Mouse (Mus musculus) left cerebral cortex, adult 2 months (tissue): ENCODE measurements around the gene Atp5h. TPM values are rescaled to one million over a fixed set of nuclear protein-coding genes. Genes with fewer than 3 reads are reported as not detected.

Experiments used
- DNase-seq, 2 experiments: peaks; one replicate each; pipeline ENCODE4 v3.0.0; 2021 to 2022; ENCODE audit warnings: low spot score in 2 of 2, mixed read lengths in 1 of 2; ENCODE audit errors: extremely low spot score in 1 of 2
- H3K27ac ChIP-seq: fragments of 200-600 bp; 2 replicates; pipeline ENCODE4 v1.8.1; 2022
- H3K4me3 ChIP-seq: fragments of 200-600 bp; 2 replicates; pipeline ENCODE4 v1.8.1; 2022
- CTCF ChIP-seq: fragments of 200-600 bp; IDR thresholded peaks from 2 replicates; pipeline ENCODE4 v1.8.1; 2022; ENCODE audit warnings: antibody characterized with exemption, mild to moderate bottlenecking, moderate library complexity
- intact Hi-C: fragments of 180-260 bp; cut with DNase I; formaldehyde crosslinking; loops from one replicate; pipeline ENCODE4 v1.15.1; 2025
- total RNA-seq, 2 experiments: library from RNA; stranded (reverse); gene quantifications; 2 replicates each; pipeline ENCODE4 v1.2.3; 2021

Atp5h gene
- total RNA-seq, 2 experiments from 2014 or later = 436 to 465 TPM

DNA sequence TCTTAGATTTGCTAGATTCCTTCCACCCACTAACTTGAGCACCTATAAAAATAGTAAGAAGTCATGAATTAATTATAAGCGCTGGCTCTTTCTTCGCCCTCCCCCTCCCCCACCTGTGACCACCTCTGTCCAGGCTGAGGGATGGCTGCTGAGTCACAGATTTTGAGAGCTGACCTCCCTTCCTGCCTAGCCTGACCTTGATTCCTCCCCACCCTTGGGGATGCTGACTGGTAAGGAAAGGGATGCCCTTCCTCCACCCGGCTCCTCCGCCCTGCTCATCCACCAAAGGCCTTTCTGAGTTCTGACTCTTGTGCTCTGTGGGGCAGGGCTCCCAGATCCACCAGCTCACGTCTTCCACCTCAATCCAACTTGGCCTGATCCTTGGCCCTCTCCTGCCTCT lies 35.2 kb downstream of the Atp5h start:
- no peak for TF ChIP-seq CTCF
- Histone ChIP-seq H3K4me3 (no peak overlapping the region), H3K27ac (no peak overlapping the region)
- intact Hi-C loops = no loop called here
- DNase-seq = no peak

DNA sequence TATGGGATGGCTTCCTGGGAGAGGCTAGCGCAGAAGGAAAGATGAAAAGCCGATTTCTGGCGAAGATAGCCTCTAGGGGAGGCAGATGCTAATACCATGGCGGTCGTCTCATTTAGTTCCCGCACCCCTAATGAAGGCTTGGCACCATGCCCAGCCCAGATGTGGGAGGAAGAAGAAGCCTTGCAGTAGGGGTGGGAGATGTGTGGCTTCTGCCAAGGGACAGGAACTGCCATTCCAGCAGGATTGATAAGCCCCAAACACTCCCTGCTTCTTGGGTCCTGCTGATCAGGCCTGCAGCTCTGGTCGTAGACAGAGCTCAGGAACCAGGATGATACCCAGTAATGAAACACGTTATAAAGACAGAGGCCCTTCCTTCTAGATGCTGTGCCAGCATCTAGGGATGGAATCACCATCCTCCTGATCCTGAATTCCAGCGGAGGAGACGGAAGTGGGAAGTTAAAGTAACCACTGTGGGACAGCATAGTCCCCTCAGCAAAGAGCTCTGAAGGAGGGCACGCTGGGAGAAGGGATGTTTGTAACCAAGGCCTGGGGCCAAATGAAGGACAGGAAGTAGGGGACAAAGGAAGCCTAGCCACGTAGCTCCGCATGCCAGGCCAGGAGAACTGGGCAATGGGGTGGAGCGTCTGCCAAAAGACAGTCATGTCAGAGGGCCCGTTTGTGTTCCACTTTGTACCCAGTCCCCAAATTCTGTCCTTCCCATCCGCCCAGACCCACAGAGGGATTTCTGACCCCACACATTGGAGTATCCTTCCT lies 35.9 kb downstream of the Atp5h start:
- no peak for TF ChIP-seq CTCF
- H3K27ac ChIP-seq = peak overlapping the region; percentile 98
- DNase-seq = peak; percentile 55 to 68
- intact Hi-C loops = loop anchor here (2.0 kb wide), 1 partner anchor 19 kb away; the partner anchor contains the start of gene Mrpl58
- H3K4me3 ChIP-seq = peak overlapping the region; percentile 93

DNA sequence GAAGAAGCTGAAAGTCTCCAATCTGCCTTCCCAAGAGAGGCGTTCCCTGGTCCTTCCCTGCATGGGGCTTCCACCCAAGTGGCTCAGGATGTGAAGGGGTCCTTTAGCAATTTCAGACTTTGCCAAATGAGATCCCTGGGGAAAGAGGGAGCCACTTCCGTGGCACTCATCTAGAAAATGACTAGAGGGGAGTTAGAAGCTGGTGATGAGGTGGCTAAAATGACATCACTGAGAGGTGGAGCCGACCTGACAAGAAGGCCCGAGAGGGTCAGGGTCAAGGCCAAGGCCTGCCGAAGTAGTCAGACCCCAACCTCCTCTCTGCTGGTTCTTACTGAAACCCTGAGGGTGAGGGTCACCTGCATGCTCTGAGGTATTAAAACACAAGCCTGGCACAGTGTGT lies 36.9 kb downstream of the Atp5h start:
- Histone ChIP-seq H3K4me3 (peak overlapping the region; percentile 93), H3K27ac (peak overlapping the region; percentile 98)
- TF ChIP-seq CTCF = no peak
- no peak for DNase-seq
- intact Hi-C loops = loop anchor here (2.0 kb wide), 1 partner anchor 20 kb away; the partner anchor contains the start of gene Mrpl58

DNA sequence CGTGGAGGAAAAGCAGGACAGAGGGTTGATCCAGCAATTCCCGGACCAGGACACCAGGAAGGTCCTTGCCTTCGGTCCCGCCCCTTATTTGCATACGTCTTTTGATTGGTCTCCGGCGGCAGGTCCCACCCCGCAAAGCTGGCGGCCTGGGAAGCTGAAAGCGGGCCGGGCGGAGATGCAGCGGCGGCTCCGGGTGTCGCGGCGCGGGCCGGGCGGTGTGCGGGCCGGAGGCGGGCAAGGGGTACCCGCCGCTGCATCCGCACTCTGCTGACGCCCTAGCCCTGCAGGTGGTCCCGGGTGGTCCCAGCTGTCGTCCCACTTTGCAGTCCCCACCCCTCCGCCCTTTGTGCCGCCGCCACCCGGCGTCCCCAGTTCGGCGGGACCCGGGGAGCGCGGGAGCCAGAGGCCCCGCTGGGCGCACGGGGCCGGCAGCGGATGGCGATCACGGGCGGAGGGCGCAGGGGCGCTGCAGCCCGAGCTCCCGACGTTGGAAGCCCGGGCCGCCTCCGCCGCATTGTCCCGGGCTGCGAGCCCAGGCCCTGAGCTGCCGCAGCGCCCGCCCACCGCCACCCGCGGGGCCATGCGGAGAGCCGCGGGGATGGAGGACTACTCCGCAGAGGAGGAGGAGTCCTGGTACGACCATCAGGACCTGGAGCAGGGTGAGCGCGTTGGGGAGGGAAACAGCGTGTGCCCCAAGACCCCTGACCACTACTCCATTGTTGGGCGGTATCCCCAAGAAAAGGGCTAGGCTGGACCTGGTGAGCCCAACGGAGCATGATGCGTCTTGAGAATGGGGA lies 37.8 kb downstream of the Atp5h start, which contains the start of gene Cdr2l:
Gene Cdr2l (plus strand): TSS at position 174 of the 797 bp plus-strand sequence.
- intact Hi-C loops = loop anchor here (2.0 kb wide), 1 partner anchor 21 kb away; the partner anchor contains the start of gene Mrpl58
- peak; percentile 87 to 88 for DNase-seq
- Histone ChIP-seq H3K4me3 (peak within 1 kb of the TSS; percentile 93), H3K27ac (peak within 1 kb of the TSS; percentile 98)
- TF ChIP-seq CTCF = no peak

DNA sequence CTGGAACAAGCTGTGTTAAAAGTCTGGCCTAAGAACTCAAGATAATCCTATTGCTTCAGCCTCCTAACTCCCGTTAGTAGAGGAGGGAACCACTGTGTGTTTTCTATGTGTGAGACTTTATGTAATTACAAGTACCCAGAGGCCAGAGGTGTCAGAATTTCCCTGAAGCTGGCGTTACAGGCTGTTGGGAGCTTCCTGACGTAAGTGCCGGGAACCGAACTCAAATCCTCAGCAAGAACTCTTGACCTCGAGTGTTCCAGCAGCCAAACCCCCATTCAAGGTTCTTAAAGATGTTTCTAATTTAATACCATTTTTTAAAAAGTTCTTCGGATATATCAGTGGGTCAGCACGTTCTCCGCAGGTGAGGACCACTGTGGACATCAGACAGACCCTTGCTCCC lies 38.5 kb downstream of the Atp5h start:
- peak overlapping the region; percentile 42; the same call in 1 of the 2 replicates for H3K27ac ChIP-seq
- DNase-seq = no peak
- intact Hi-C loops = no loop called here
- no peak for TF ChIP-seq CTCF
- H3K4me3 ChIP-seq = peak overlapping the region; percentile 93

DNA sequence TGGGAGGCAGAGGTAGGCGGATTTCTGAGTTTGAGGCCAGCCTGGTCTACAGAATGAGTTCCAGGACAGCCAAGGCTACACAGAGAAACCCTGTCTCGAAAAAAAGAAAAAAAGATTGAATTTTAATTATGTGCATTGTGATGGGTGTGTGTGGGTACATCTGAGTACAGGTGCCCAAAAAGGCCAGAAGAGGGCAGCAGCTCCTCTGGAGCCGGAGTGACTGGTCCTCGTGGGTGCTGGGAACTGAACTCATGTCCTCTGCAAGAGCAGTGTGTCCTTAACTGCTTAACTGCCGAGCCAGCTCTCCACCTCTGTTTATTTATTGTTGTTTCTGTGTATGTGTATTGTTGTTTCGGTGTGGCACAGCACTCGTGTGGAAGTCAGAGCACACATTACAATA lies 41.9 kb downstream of the Atp5h start:
- TF ChIP-seq CTCF = no peak; the same call in 1 of the 2 replicates
- no peak overlapping the region for H3K27ac ChIP-seq
- no peak for DNase-seq

DNA sequence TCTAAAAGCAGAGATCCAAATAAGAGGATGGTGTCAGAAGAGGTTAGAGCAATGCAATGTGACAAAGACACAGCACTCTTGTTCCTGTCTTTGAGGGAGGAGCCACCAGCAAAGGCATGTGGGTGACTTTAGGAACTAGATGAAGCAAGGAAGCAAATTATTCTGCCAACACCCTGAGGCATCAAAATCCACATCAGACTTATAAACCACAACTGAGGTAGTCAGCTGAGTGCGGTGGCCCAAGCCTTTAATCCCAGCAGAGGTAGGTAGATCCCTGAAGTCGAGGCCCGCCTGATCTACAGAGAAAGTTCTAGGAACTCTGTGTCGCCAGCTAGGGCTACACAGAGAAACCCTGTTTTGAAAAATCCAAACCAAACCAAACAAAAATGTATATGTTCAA lies 42.5 kb downstream of the Atp5h start:
- intact Hi-C loops = no loop called here
- Histone ChIP-seq H3K4me3 (no peak overlapping the region), H3K27ac (no peak overlapping the region)
- no peak for TF ChIP-seq CTCF
- no peak for DNase-seq

More for the DNA sequence above, 41.9 kb downstream of the Atp5h start:
- no peak overlapping the region for H3K4me3 ChIP-seq
- intact Hi-C loops = no loop called here

DNA sequence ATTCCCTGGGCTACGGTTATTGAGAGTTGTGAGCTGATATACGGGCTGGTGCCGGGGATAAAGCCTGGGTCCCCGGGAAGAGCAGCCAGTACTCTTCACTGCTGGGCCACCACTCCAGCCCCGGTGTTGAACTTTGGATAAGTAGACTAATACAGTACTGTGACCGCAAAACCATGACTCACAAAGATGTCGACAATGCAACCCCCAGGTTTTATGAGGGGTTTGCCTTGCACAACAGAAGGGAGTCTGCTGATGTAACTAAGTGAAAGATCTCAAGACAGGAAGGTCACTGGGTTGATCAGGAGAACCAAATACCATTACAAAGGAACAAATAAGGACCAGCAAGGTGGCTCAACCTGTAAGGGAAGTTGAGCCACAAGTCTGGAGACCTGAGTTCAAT lies 43.0 kb downstream of the Atp5h start:
- Histone ChIP-seq H3K27ac (no peak overlapping the region), H3K4me3 (no peak overlapping the region)
- no peak for TF ChIP-seq CTCF
- no peak for DNase-seq
- intact Hi-C loops = no loop called here

DNA sequence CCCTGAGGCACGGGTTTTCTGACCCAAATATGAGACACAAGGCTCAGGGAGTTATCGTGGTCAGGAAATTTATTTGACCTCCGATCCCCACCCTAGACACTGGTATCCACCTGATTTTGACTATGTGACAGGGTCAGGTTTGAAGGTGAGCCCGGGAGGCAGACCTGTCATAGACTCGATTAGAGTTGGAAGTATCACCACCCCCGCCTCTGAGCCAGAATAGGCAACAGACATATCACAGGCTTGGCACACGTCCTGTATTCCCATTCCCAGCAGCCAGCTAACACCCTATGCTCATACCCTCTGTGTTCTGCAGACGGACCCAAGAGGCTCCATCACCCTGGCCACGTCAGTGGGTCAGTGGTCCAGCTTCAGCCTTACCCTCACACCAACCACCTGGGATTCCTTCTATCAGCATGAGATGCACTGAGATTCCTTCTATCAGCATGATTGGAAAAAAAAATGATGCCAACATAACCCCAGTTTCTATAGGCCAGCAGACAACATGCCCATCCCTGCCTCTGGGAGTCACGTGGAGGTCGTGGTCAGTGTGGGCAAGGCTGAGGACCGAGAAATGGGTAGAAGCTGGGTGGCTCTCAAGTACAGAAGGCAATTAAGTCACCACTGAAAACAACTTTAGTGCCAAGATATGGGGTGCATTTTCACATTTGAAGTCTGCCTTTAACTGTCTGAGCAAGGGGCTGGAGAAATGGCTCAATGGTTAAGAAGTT lies 44.9 kb downstream of the Atp5h start:
- DNase-seq = peak in 1 of 2 experiments; percentile 31
- TF ChIP-seq CTCF = no peak
- Histone ChIP-seq H3K27ac (peak overlapping the region; percentile 91), H3K4me3 (peak overlapping the region; percentile 47)
- intact Hi-C loops = no loop called here

DNA sequence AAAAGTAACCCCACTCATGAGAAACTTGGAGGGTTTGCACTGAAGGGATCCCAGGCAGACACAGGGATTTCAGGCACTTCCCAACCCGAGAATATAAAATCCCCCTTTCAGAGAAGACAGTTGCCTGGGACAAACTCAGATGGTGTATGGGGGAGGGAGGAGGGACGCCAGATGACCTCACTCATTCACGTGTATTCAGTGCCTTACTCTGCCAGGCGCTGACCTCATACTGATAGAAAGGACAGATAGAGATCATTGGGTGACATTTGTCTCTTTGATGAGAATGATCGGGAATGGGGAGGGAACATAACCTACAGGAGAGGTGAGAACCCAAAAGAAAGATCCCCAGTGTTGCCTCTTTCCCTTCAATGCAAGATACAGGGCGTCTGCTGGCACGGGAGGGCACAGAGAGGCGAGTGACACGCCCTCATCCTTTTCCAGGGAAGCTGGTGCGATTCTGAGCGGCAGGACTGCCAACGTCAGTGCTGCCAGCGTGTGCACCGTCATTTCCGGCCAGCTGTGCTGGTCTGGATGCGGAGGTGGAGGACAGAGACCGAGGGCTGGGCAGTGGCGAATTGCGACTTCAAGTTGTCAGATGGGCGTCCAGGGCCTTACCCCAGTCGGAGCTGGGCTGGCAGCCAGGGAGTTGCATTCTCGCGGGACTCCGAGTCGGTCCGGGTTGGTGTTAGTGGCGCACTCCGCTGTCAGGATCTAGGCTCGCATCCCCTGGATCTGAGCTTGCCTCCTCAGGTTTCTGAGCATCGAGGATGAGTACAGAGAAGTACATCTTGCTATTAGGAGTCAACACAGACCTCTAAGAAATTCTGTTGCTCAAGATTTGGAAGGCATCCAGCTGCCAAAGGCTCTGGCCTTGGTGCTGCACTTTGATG lies 45.7 kb downstream of the Atp5h start:
- H3K27ac ChIP-seq = peak overlapping the region; percentile 91
- DNase-seq = peak; percentile 70 to 74
- intact Hi-C loops = no loop called here
- peak overlapping the region; percentile 47 for H3K4me3 ChIP-seq
- no peak for TF ChIP-seq CTCF

DNA sequence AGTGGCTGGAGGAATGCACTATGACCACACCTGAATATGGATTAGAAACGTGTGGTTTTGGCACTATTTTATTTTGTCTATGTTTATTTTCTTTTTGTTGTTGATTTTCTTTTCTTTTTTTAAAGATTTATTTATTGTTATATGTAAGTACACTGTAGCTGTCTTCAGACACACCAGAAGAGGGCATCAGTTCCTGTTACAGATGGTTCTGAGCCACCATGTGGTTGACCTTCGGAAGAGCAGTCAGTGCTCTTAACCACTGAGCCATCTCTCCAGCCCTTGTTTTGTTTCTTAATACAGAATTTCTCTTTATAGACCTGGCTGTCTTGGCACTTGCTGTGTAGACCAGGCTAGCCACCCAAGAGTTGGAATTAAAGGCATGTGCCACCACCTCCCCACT lies 47.0 kb downstream of the Atp5h start:
- no peak for DNase-seq
- TF ChIP-seq CTCF = peak; percentile 21
- Histone ChIP-seq H3K27ac (peak overlapping the region; percentile 91; the same call in 1 of the 2 replicates), H3K4me3 (no peak overlapping the region)
- intact Hi-C loops = no loop called here
